Mouse (Mus musculus) forebrain, embryonic 14.5 days (tissue): ENCODE measurements around the gene Rragd. TPM values are rescaled to one million over a fixed set of nuclear protein-coding genes. Genes with fewer than 3 reads are reported as not detected.
"Not testable (repeated sequence)": the region's sequence is repeated elsewhere in the genome, so short reads cannot be mapped to it uniquely, and the experiment has no call there.

Source experiments
- ATAC-seq: fragments of 200-750 bp; cut with Nextera tagmentation; 2 replicates; pipeline ENCODE4 v1.8.0; 2017; ENCODE audit warnings: mild to moderate bottlenecking, moderate library complexity
- DNase-seq: peaks from one replicate; pipeline ENCODE4 v3.0.0-alpha.2; 2015; ENCODE audit warnings: low spot score
- H3K27ac ChIP-seq: fragments of 300-500 bp; sonication (generic); 2 replicates; pipeline ENCODE4 v1.5.1; 2014; ENCODE audit warnings: low read depth, mild to moderate bottlenecking, control low read depth, low read length, moderate library complexity
- H3K27me3 ChIP-seq: fragments of 300-500 bp; sonication (generic); replicated peaks from 2 replicates; pipeline ENCODE4 v1.6.1; 2014; ENCODE audit warnings: low read length, control low read depth, mixed read lengths; ENCODE audit not compliant: control insufficient read depth, insufficient read depth
- H3K36me3 ChIP-seq: fragments of 300-500 bp; sonication (generic); 2 replicates; pipeline ENCODE4 v1.6.1; 2014; ENCODE audit warnings: low read length, control low read depth; ENCODE audit not compliant: control insufficient read depth, insufficient read depth
- H3K4me1 ChIP-seq: fragments of 300-500 bp; sonication (generic); 2 replicates; pipeline ENCODE4 v1.6.1; 2014; ENCODE audit warnings: antibody characterized with exemption, low read length, control low read depth; ENCODE audit not compliant: control insufficient read depth, insufficient read depth
- H3K4me2 ChIP-seq: fragments of 300-500 bp; sonication (generic); 2 replicates; pipeline ENCODE4 v1.6.1; 2014; ENCODE audit warnings: mild to moderate bottlenecking, control low read depth, low read length
- H3K4me3 ChIP-seq: fragments of 300-500 bp; sonication (generic); 2 replicates; pipeline ENCODE4 v1.5.1; 2014; ENCODE audit warnings: low read depth, low read length, control low read depth
- H3K9ac ChIP-seq: fragments of 300-500 bp; sonication (generic); 2 replicates; pipeline ENCODE4 v1.6.1; 2014; ENCODE audit warnings: mild to moderate bottlenecking, low read length, control low read depth, moderate library complexity
- H3K9me3 ChIP-seq: fragments of 300-500 bp; sonication (generic); replicated peaks from 2 replicates; pipeline ENCODE4 v1.6.1; 2016; ENCODE audit warnings: low read length, control low read depth, mixed read lengths; ENCODE audit not compliant: control insufficient read depth
- WGBS: fragments of 180-500 bp; shearing (Covaris S2); extraction: QIAGEN DNeasy Blood & Tissue Kit; methylation state at CpG from one replicate; pipeline ENCODE4 v1.1.7; 2014; 5-methylcytosine and 5-hydroxymethylcytosine counted together
- polyA plus RNA-seq: library from polyadenylated mRNA; unstranded; fragments of >200 nt; fragmentation: Nextera tagmentation; extraction: Ambion mirVana; gene quantifications from 2 replicates; pipeline ENCODE4 v1.2.1, GENCODE M21; 2014

Gene Rragd
- polyA plus RNA-seq, 1 experiment from 2014 or later, result 17.6 TPM

- ATAC-seq (peak; percentile 66), DNase-seq (peak; percentile 63)
- H3K4me2 ChIP-seq, result peak overlapping the region; percentile 90
- H3K27ac ChIP-seq, result 0 out of 2 replicates have a peak overlapping the region, but pooled peaks have one; percentile 14
- WGBS, result 5% methylated on average over 34 of the region's 34 CpGs
- H3K9ac ChIP-seq, result peak overlapping the region; percentile 76
- 0 out of 2 replicates have a peak, but pooled peaks cover 2% of the 10 kb centered on the region for H3K27me3 ChIP-seq
- H3K36me3 ChIP-seq, result no peaks in the 10 kb centered on the region
- H3K9me3 ChIP-seq, result no peaks in the 10 kb centered on the region
- H3K4me1 ChIP-seq, result peaks cover 7% of the 10 kb centered on the region; the same call in 1 of the 2 replicates
- peak overlapping the region; percentile 75 for H3K4me3 ChIP-seq
These were observed 31.5 kb upstream of the Rragd start for GRCm38 (mm10) chr4:32951035-32951940.

DNA sequence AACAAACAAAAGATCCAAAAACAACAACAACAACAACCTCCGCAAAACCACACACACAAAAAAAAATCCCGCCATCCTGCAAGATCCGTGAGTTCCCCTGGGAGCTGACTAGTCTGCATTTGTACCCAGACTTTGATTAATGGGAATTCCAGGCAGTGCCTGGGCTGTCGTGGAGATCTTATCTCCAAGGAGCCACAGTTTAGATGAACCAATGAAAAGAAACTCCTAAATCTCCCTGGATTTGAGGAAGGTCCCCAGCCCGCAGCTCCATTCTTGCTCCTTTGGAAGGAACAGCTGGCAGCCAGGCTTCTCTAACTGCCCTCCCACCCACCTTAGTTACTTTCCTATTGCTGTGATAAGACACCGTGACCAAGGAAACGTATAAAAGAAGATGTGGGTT lies 30.2 kb upstream of the Rragd start:
- H3K9ac ChIP-seq, result no peak overlapping the region
- DNase-seq, result no peak

GRCm38 (mm10) chr4:32956423-32956822 lies 26.4 kb upstream of the Rragd start:
- 27% methylated on average over 2 of the region's 2 CpGs for whole genome bisulfite sequencing
- Histone ChIP-seq H3K4me1 (peaks cover 3% of the 10 kb centered on the region; the same call in 1 of the 2 replicates), H3K27me3 (0 out of 2 replicates have a peak, but pooled peaks cover 2% of the 10 kb centered on the region), H3K36me3 (no peaks in the 10 kb centered on the region), H3K4me2 (no peak overlapping the region), H3K9ac (no peak overlapping the region), H3K27ac (no peak overlapping the region), H3K4me3 (no peak overlapping the region), H3K9me3 (no peaks in the 10 kb centered on the region)
- no peak for ATAC-seq
- DNase-seq, result no peak

More for the DNA sequence above, 30.2 kb upstream of the Rragd start:
- Histone ChIP-seq H3K27me3 (0 out of 2 replicates have a peak, but pooled peaks cover 2% of the 10 kb centered on the region), H3K4me3 (no peak overlapping the region), H3K36me3 (no peaks in the 10 kb centered on the region), H3K4me1 (peaks cover 5% of the 10 kb centered on the region; the same call in 1 of the 2 replicates), H3K9me3 (no peaks in the 10 kb centered on the region), H3K4me2 (no peak overlapping the region), H3K27ac (no peak overlapping the region)
- no peak for ATAC-seq
- WGBS, result 32% methylated on average over 7 of the region's 7 CpGs

- H3K27ac ChIP-seq, result no peak overlapping the region
- no peaks in the 10 kb centered on the region for H3K27me3 ChIP-seq
- WGBS, result 87% methylated on average over 3 of the region's 3 CpGs
- ATAC-seq, result no peak
- no peaks in the 10 kb centered on the region for H3K36me3 ChIP-seq
- no peak overlapping the region for H3K4me2 ChIP-seq
- H3K9ac ChIP-seq, result no peak overlapping the region
- H3K4me1 ChIP-seq, result no peaks in the 10 kb centered on the region
- DNase-seq, result no peak
- H3K9me3 ChIP-seq, result no peaks in the 10 kb centered on the region
- no peak overlapping the region for H3K4me3 ChIP-seq
These were observed 21.4 kb upstream of the Rragd start for GRCm38 (mm10) chr4:32961394-32961793.

DNA sequence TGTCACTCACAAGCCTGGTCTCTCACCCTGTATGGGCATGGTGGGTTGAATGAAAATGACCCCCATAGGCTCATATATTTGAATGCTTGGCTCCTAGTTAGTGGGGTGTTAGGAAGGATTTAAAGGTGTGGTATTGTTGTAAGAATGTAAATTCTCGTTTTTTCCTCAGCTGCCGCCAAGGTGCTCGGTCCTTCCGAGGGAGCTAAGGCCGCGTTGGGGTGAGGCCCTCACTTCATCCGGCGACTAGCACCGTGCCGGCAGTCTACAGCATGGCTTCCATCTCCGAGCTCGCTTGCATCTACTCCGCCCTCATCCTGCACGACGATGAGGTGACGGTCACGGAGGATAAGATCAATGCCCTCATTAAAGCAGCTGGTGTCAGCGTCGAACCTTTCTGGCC lies 18.2 kb upstream of the Rragd start:
- H3K4me3 ChIP-seq, H3K4me2 ChIP-seq, H3K9me3 ChIP-seq, ATAC-seq, H3K27ac ChIP-seq, DNase-seq, H3K36me3 ChIP-seq, H3K27me3 ChIP-seq, H3K4me1 ChIP-seq, H3K9ac ChIP-seq: not testable (repeated sequence)
- 93% methylated on average over 19 of the region's 19 CpGs for WGBS

DNA sequence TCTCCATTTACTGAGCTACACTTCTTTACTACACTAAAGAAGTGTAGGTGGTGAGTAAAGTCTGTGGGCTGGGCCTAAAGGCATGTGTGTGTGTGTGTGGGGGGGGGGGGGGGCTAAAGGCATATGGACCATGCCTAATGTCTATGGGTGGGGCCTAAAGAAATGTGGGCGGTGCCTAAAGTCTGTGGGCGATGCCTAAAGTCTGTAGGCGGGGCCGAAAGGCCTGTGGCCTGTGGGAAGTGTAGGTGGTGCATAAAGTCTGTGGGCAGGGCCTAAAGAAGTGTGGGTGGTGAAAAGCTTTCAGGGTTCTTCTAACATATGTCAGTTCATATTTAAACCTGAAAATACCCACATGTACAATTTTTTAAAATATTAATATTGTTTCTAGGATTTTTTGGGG lies 5.5 kb upstream of the Rragd start:
- H3K4me1 ChIP-seq, result 0 out of 2 replicates have a peak, but pooled peaks cover 2% of the 10 kb centered on the region
- peaks cover 3% of the 10 kb centered on the region; the same call in 1 of the 2 replicates for H3K9me3 ChIP-seq
- no peaks in the 10 kb centered on the region for H3K36me3 ChIP-seq
- no peak overlapping the region for H3K4me3 ChIP-seq
- ATAC-seq, result no peak
- H3K27me3 ChIP-seq, result no peaks in the 10 kb centered on the region
- no peak for DNase-seq
- WGBS, result 94% methylated on average over 4 of the region's 4 CpGs
- H3K9ac ChIP-seq, result no peak overlapping the region
- H3K4me2 ChIP-seq, result no peak overlapping the region
- H3K27ac ChIP-seq, result no peak overlapping the region

- Histone ChIP-seq H3K4me1 (peaks cover 8% of the 10 kb centered on the region; the same call in 1 of the 2 replicates), H3K9me3 (no peaks in the 10 kb centered on the region), H3K4me2 (no peak overlapping the region), H3K4me3 (no peak overlapping the region), H3K27ac (no peak overlapping the region), H3K36me3 (no peaks in the 10 kb centered on the region), H3K27me3 (no peaks in the 10 kb centered on the region), H3K9ac (no peak overlapping the region)
- DNase-seq, result no peak
- WGBS, result 64% methylated on average over 3 of the region's 3 CpGs
- ATAC-seq, result no peak
These were observed 2.8 kb upstream of the Rragd start for GRCm38 (mm10) chr4:32980061-32980460.

DNA sequence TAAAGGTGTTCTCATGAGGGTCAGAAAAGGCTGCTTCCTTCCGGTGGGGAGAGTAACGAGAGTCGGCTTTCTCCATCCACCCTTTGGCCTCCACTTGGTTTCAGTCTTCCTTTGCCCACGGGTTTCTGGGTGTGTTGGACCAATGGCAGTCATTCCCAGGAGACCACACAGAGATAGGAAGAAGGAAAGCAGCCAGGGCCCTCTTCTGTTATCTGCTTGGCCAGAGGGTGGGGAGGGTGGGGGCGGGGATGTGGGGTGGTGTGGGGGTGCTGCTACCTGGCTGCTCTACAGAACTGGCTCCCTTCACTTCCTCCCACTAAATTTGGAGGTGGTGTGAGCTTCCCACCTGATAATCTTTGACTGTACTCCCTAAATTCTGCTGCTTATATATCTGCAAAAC lies 1.2 kb upstream of the Rragd start:
- H3K36me3 ChIP-seq, result no peaks in the 10 kb centered on the region
- H3K27ac ChIP-seq, result no peak overlapping the region
- peaks cover 15% of the 10 kb centered on the region for H3K4me1 ChIP-seq
- H3K4me2 ChIP-seq, result peak overlapping the region; percentile 90; the same call in 1 of the 2 replicates
- ATAC-seq, result no peak
- no peak for DNase-seq
- no peaks in the 10 kb centered on the region for H3K27me3 ChIP-seq
- WGBS, result 24% methylated on average over 5 of the region's 5 CpGs
- H3K4me3 ChIP-seq, result no peak overlapping the region
- H3K9me3 ChIP-seq, result no peaks in the 10 kb centered on the region
- H3K9ac ChIP-seq, result no peak overlapping the region
